Comparison of ENCODE assay signal across 20 mouse cellular contexts in genomic region chr1:92299041-92299440, GRCm38 (mm10).
A peak's percentile ranks its signal among the peaks of the same experiment; 100 is the strongest.
DNase-seq lines count a peak whose midpoint lies in the region; ATAC-seq lines count a peak whose summit lies in the region.
"Had no signal": no experiment of that assay in that cellular context is flagged by ENCODE, and none has a peak within 500 bp of the region (broad histone marks: within the 10 kb centered on the region; RNA-seq: fewer than 3 reads in every experiment).

No protein-coding gene starts in this region.

- no peak overlapping the region for H3K4me3 ChIP-seq in liver, embryonic 11.5 days (ENCODE audit: low read depth, low read length)
- H3K4me3 ChIP-seq: embryonic facial prominence, embryonic 13.5 days; forebrain, embryonic 10.5 days; gastrocnemius, adult 2 months; hindbrain, embryonic 15.5 days; midbrain, embryonic 15.5 days; neural tube, embryonic 13.5 days had no signal

- H3K36me3 ChIP-seq in liver, embryonic 11.5 days (ENCODE audit: control insufficient read depth, insufficient read depth, low read length), result no peaks in the 10 kb centered on the region
- H3K36me3 ChIP-seq: embryonic facial prominence, embryonic 13.5 days; forebrain, embryonic 10.5 days; hindbrain, embryonic 15.5 days; midbrain, embryonic 15.5 days; neural tube, embryonic 13.5 days had no signal

- intact Hi-C loops in left cerebral cortex, postnatal 25 days (cut with DNase I), result loop anchor here (2.0 to 5.0 kb wide), 2 partner anchors 78 to 120 kb away; no protein-coding TSS in a partner anchor

- no peaks in the 10 kb centered on the region for H3K27me3 ChIP-seq in liver, embryonic 11.5 days (replicated peaks; ENCODE audit: control insufficient read depth, insufficient read depth, low read length)
- H3K27me3 ChIP-seq: embryonic facial prominence, embryonic 13.5 days; hindbrain, embryonic 15.5 days; midbrain, embryonic 15.5 days; neural tube, embryonic 13.5 days; Patski had no signal

- H3K9ac ChIP-seq in liver, embryonic 11.5 days (ENCODE audit: low read depth, low read length), result no peak overlapping the region
- H3K9ac ChIP-seq: embryonic facial prominence, embryonic 13.5 days; hindbrain, embryonic 15.5 days; midbrain, embryonic 15.5 days; neural tube, embryonic 13.5 days had no signal

- H3K4me2 ChIP-seq in liver, embryonic 11.5 days, result no peak overlapping the region
- H3K4me2 ChIP-seq: embryonic facial prominence, embryonic 13.5 days; hindbrain, embryonic 15.5 days; midbrain, embryonic 15.5 days; neural tube, embryonic 13.5 days had no signal

- 65% methylated on average over 7 of the region's 7 CpGs for WGBS in liver, embryonic 11.5 days

- H3K4me1 ChIP-seq in liver, embryonic 11.5 days (replicated peaks; ENCODE audit: control insufficient read depth, insufficient read depth, low read length), result no peaks in the 10 kb centered on the region
- H3K4me1 ChIP-seq: forebrain, embryonic 10.5 days; hindbrain, embryonic 15.5 days; midbrain, embryonic 15.5 days; neural tube, embryonic 13.5 days had no signal

- H3K9me3 ChIP-seq in liver, embryonic 11.5 days (ENCODE audit: control insufficient read depth, low read length), result no peaks in the 10 kb centered on the region
- H3K9me3 ChIP-seq: embryonic facial prominence, embryonic 13.5 days; forebrain, embryonic 10.5 days; hindbrain, embryonic 15.5 days; midbrain, embryonic 15.5 days; neural tube, embryonic 13.5 days had no signal

- H3K27ac ChIP-seq in liver, embryonic 11.5 days (ENCODE audit: low read depth, low read length), result no peak overlapping the region
- H3K27ac ChIP-seq: embryonic facial prominence, embryonic 13.5 days; forebrain, embryonic 10.5 days; gastrocnemius, adult 2 months; hindbrain, embryonic 15.5 days; kidney, postnatal 0 days; macrophage; midbrain, embryonic 15.5 days; neural tube, embryonic 13.5 days had no signal

- DNase-seq in layer of hippocampus, adult 11-12 months (ENCODE audit: low spot score), result peak; percentile 17
- DNase-seq in layer of hippocampus, postnatal 25 days (ENCODE audit: extremely low spot score in 1 of 2, low spot score in 1 of 2), result no peak
- peak; percentile 77 to 78 for DNase-seq in frontal cortex, adult 2 months (ENCODE audit: extremely low spot score in 1 of 2, low spot score in 1 of 2)
- DNase-seq in left cerebral cortex, postnatal 25 days (ENCODE audit: low spot score in 2 of 2), result peak; percentile 51 to 93
- DNase-seq in thymus, postnatal 10 days (ENCODE audit: low spot score in 2 of 2), result peak; percentile 27 to 44
- no peak for DNase-seq in cerebellum, adult 9-11 months
- DNase-seq in gastrocnemius, adult 8-10 months (ENCODE audit: low spot score in 2 of 2), result no peak
- no peak for DNase-seq in liver, embryonic 11.5 days (ENCODE audit: low spot score)
- DNase-seq: gastrocnemius, adult 2 months; liver; lung, adult 2 months had no signal

- no peak for ATAC-seq in liver, embryonic 11.5 days (replicated peaks; ENCODE audit: low FRiP score)
- ATAC-seq: intestine, postnatal 0 days; midbrain, embryonic 15.5 days; Patski had no signal

Comparison
In these comparisons a context has a peak if more than half of its experiments do, and no peak if none do; other contexts are left out.
1. DNase-seq: peak in layer of hippocampus, adult 11-12 months (single experiment), frontal cortex, adult 2 months (2 of 2), left cerebral cortex, postnatal 25 days (2 of 2) and thymus, postnatal 10 days (2 of 2); none in layer of hippocampus, postnatal 25 days (0 of 2), cerebellum, adult 9-11 months (single experiment), gastrocnemius, adult 8-10 months (0 of 2) and liver, embryonic 11.5 days (single experiment).